25 mouse cellular contexts compared by ENCODE assay signal in the genomic region with DNA sequence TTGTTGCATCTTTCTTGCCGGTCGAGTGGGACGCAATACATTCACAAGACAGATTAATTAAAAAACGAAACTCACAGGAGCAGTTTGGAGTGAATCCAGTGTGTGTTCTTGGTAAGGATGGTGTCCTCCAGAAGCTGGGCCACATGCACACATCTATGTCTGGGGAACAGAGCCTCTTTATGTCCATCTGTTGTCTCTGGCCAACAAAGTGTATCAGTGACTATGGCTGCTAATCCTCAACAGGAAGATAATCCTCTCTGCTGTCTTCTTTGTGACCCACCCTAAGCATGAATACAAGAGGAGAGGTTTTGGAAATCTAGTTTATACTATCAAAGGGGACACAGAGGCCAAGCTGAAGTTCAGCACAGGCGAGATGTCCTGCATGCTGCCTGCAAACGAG.
"Had no signal": no experiment of that assay in that cellular context is flagged by ENCODE, and none has a peak within 500 bp of the region (broad histone marks: within the 10 kb centered on the region; RNA-seq: fewer than 3 reads in every experiment).

No protein-coding gene starts in this region.

- DNase-seq: gastrocnemius, postnatal 14 days; gastrocnemius, postnatal 36 days; heart, adult 11 months; heart, adult 2 months; heart, postnatal 14 days; heart, postnatal 36 days; kidney, adult 11 months; kidney, adult 2 months; kidney, adult 9 months; kidney, postnatal 14 days; kidney, postnatal 36 days; layer of hippocampus, adult 9-11 months; layer of hippocampus, postnatal 36 days; left cerebral cortex, postnatal 4 days had no signal

- H3K36me3 ChIP-seq: heart, embryonic 13.5 days; heart, embryonic 15.5 days; hindbrain, embryonic 12.5 days; kidney, embryonic 15.5 days; limb, embryonic 13.5 days; limb, embryonic 15.5 days had no signal

- H3K4me1 ChIP-seq: heart, embryonic 13.5 days; heart, embryonic 15.5 days; hindbrain, embryonic 12.5 days; kidney, embryonic 15.5 days; limb, embryonic 13.5 days; limb, embryonic 15.5 days had no signal

- H3K27ac ChIP-seq: heart, adult 2 months; heart, embryonic 13.5 days; heart, embryonic 15.5 days; hindbrain, embryonic 12.5 days; hindbrain, embryonic 14.5 days; kidney, embryonic 15.5 days; kidney, postnatal 0 days; limb, embryonic 13.5 days; limb, embryonic 15.5 days had no signal

- H3K27me3 ChIP-seq: heart, embryonic 13.5 days; heart, embryonic 15.5 days; hindbrain, embryonic 12.5 days; kidney, embryonic 15.5 days; limb, embryonic 13.5 days; limb, embryonic 15.5 days had no signal

- H3K9me3 ChIP-seq: heart, embryonic 13.5 days; heart, embryonic 15.5 days; hindbrain, embryonic 12.5 days; kidney, embryonic 15.5 days; limb, embryonic 13.5 days; limb, embryonic 15.5 days had no signal

- H3K4me3 ChIP-seq: heart, adult 2 months; heart, embryonic 13.5 days; heart, embryonic 15.5 days; hindbrain, embryonic 12.5 days; kidney, embryonic 15.5 days; limb, embryonic 13.5 days; limb, embryonic 15.5 days had no signal

- ATAC-seq: hindbrain, embryonic 16.5 days; intestine, embryonic 16.5 days had no signal

- H3K4me2 ChIP-seq: heart, embryonic 11.5 days; heart, embryonic 13.5 days; heart, embryonic 15.5 days; hindbrain, embryonic 12.5 days; hindbrain, embryonic 14.5 days; kidney, embryonic 15.5 days; limb, embryonic 13.5 days; limb, embryonic 15.5 days had no signal

- H3K9ac ChIP-seq: heart, embryonic 13.5 days; heart, embryonic 15.5 days; hindbrain, embryonic 12.5 days; hindbrain, embryonic 14.5 days; kidney, embryonic 15.5 days; limb, embryonic 13.5 days; limb, embryonic 15.5 days had no signal
